In the genomic region with DNA sequence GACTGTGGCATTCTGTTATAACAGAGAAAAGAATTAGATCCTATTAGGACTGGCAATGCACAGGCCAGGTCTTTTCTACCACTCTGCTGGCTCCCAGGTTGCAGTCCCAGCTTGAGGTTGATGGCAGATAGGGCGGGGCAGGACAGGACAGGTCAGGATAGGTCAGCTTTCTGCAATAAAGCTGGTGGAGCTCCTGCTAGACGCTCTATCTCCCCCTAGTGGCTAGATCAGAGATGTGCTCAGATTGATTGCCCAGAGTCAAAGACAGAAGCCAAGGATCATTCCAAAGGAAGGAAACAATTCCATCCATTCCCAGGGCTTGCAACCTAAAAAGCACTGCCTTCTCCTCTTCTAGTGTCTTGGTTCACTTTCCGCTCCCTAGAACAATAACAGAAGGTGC, we compare ENCODE assay signal across 8 mouse cellular contexts. TPM values are rescaled to one million over a fixed set of nuclear protein-coding genes. Genes with fewer than 3 reads are reported as not detected.
DNase-seq lines count a peak whose midpoint lies in the region.

No protein-coding gene starts in this region.

- intact Hi-C loops in left cerebral cortex, postnatal 14 days (cut with DNase I) = loop anchor here (5.0 kb wide), 1 partner anchor 1573 kb away; no protein-coding TSS in a partner anchor
- intact Hi-C loops in left cerebral cortex, postnatal 36 days (cut with DNase I) = loop anchor here (10.0 kb wide), 2 partner anchors 1706 to 1926 kb away; no protein-coding TSS in a partner anchor
- intact Hi-C loops in gastrocnemius, postnatal 14 days (cut with DNase I; ENCODE audit: low total_unique reads) = loop anchor here (10.0 kb wide), 1 partner anchor 76 kb away; no protein-coding TSS in a partner anchor
- intact Hi-C loops in left cerebral cortex, postnatal 4 days (cut with DNase I) = no loop called here

- DNase-seq in left cerebral cortex, postnatal 14 days (ENCODE audit: low spot score in 2 of 2) = peak; percentile 38 to 40
- DNase-seq in left cerebral cortex, postnatal 36 days (ENCODE audit: low spot score in 2 of 2) = no peak
- DNase-seq in MEL-GATA-1-ER (ENCODE audit: extremely low read depth, low read depth) = peak; percentile 9
- DNase-seq in c-Kit-positive CD71-positive TER-119-positive erythroid progenitor cells, embryonic 14.5 days (ENCODE audit: low spot score) = peak; percentile 31
- peak; percentile 6 for DNase-seq in gastrocnemius, postnatal 14 days
- DNase-seq in left cerebral cortex, postnatal 4 days = peak; percentile 46
- peak; percentile 50 for DNase-seq in retina, postnatal 7 days (ENCODE audit: low read depth, low spot score)
- DNase-seq in right cerebral cortex, postnatal 4 days = no peak

RNA-seq across cellular contexts. Expression of gene Isx, which starts 57.8 kb away (rescaled TPM):
- not detected for total RNA-seq in left cerebral cortex, postnatal 14 days (2021)
- total RNA-seq in left cerebral cortex, postnatal 36 days (2021) = under 1 TPM in 1 of 2 experiments, not detected in 1; 0.17 TPM
- not detected for total RNA-seq in gastrocnemius, postnatal 14 days (2021)
- total RNA-seq in left cerebral cortex, postnatal 4 days (2021) = not detected

Comparison
In these comparisons a context has a peak if more than half of its experiments do, and no peak if none do; other contexts are left out.
1. DNase-seq: peak in left cerebral cortex, postnatal 14 days (2 of 2), MEL-GATA-1-ER (single experiment), c-Kit-positive CD71-positive TER-119-positive erythroid progenitor cells, embryonic 14.5 days (single experiment), gastrocnemius, postnatal 14 days (single experiment), left cerebral cortex, postnatal 4 days (single experiment) and retina, postnatal 7 days (single experiment); none in left cerebral cortex, postnatal 36 days (0 of 2) and right cerebral cortex, postnatal 4 days (single experiment).